Mouse (Mus musculus) liver, adult (tissue): Measurements from ENCODE around the gene Keap1.

ENCODE experiments used
- GATA4 ChIP-seq: IDR thresholded peaks from 2 replicates; pipeline ENCODE4 v1.6.1; 2014; ENCODE audit warnings: mild to moderate bottlenecking, low read length; ENCODE audit not compliant: insufficient replicate concordance

The Keap1 gene

GRCm38 (mm10) chr9:21268305-21268704, 29.1 kb upstream of the Keap1 start:
- TF ChIP-seq GATA4: no peak

- no peak for TF ChIP-seq GATA4
These were observed 27.7 kb upstream of the Keap1 start for GRCm38 (mm10) chr9:21266889-21267288.

- no peak for TF ChIP-seq GATA4
These were observed 26.4 kb upstream of the Keap1 start for GRCm38 (mm10) chr9:21265611-21266010.

- peak; percentile 100 for TF ChIP-seq GATA4
These were observed 25.9 kb upstream of the Keap1 start, which contains the start of gene Atg4d for GRCm38 (mm10) chr9:21265000-21265561. Gene Atg4d, plus strand, starts transcription at chr9:21265293.

- no peak for TF ChIP-seq GATA4
These were observed 25.3 kb upstream of the Keap1 start for GRCm38 (mm10) chr9:21264272-21264999.

- no peak for TF ChIP-seq GATA4
These were observed 22.7 kb upstream of the Keap1 start for GRCm38 (mm10) chr9:21261831-21262230.

- no peak for TF ChIP-seq GATA4
These were observed 21.4 kb upstream of the Keap1 start for GRCm38 (mm10) chr9:21260491-21261040.

GRCm38 (mm10) chr9:21254690-21255089, 15.5 kb upstream of the Keap1 start:
- TF ChIP-seq GATA4: no peak

GRCm38 (mm10) chr9:21251116-21251735, 12.1 kb upstream of the Keap1 start:
- no peak for TF ChIP-seq GATA4

GRCm38 (mm10) chr9:21250509-21250908, 11.3 kb upstream of the Keap1 start:
- TF ChIP-seq GATA4: no peak

GRCm38 (mm10) chr9:21249629-21250508, 10.7 kb upstream of the Keap1 start:
- no peak for TF ChIP-seq GATA4

GRCm38 (mm10) chr9:21248326-21248725, 9.2 kb upstream of the Keap1 start, which contains the start of gene S1pr5:
Gene S1pr5, minus strand, starts transcription at chr9:21248443.
- TF ChIP-seq GATA4: no peak; the same call in 1 of the 2 replicates

GRCm38 (mm10) chr9:21246342-21246741, 7.2 kb upstream of the Keap1 start:
- TF ChIP-seq GATA4: no peak

- TF ChIP-seq GATA4: no peak
These were observed 5.9 kb upstream of the Keap1 start for GRCm38 (mm10) chr9:21245113-21245487.
